In genomic region chr13:112252991-112253620, GRCm38 (mm10) we compare ENCODE assay signal across 13 mouse cellular contexts. TPM values are rescaled to one million over a fixed set of nuclear protein-coding genes. Genes with fewer than 3 reads are reported as not detected.
DNase-seq lines count a peak whose midpoint lies in the region; ATAC-seq lines count a peak whose summit lies in the region.
"Had no signal": no experiment of that assay in that cellular context is flagged by ENCODE, and none has a peak within 500 bp of the region (broad histone marks: within the 10 kb centered on the region; RNA-seq: fewer than 3 reads in every experiment).

No protein-coding gene starts in this region.

- DNase-seq in kidney, adult 9 months = no peak
- peak; percentile 65 for DNase-seq in embryo, embryonic 9.5 days (ENCODE audit: extremely low spot score)
- peak; percentile 40 to 62 for DNase-seq in heart, postnatal 14 days
- DNase-seq in lung, postnatal 36 days = peak; percentile 5
- no peak for DNase-seq in layer of hippocampus, adult 11-12 months (ENCODE audit: low spot score)
- no peak for DNase-seq in midbrain, embryonic 11.5 days (ENCODE audit: low spot score, missing footprints)
- no peak for DNase-seq in ovary, postnatal 10 days (ENCODE audit: low spot score)
- DNase-seq: cerebellum, adult 8-10 months; forebrain, postnatal 0 days; right cerebral cortex, adult 18-20 months; thymus, adult 2 months had no signal

- H3K9me3 ChIP-seq in kidney, embryonic 14.5 days (ENCODE audit: control insufficient read depth, low read length) = peaks cover 8% of the 10 kb centered on the region; the same call in 1 of the 2 replicates
- H3K9me3 ChIP-seq in midbrain, embryonic 11.5 days (ENCODE audit: control insufficient read depth, low read length) = peaks cover 8% of the 10 kb centered on the region; the same call in 1 of the 2 replicates

- intact Hi-C loops in heart, postnatal 14 days (cut with DNase I) = loop anchor here (10.0 kb wide), 1 partner anchor 318 kb away; no protein-coding TSS in a partner anchor

- no peak overlapping the region for H3K9ac ChIP-seq in kidney, embryonic 14.5 days (ENCODE audit: low read depth, low read length)
- H3K9ac ChIP-seq in midbrain, embryonic 11.5 days (ENCODE audit: low read length) = no peak overlapping the region
- H3K9ac ChIP-seq: forebrain, postnatal 0 days had no signal

- no peak overlapping the region; the same call in 1 of the 2 replicates for H3K4me2 ChIP-seq in kidney, embryonic 14.5 days (replicated peaks; ENCODE audit: low read depth, low read length)
- H3K4me2 ChIP-seq in midbrain, embryonic 11.5 days = no peak overlapping the region

- H3K36me3 ChIP-seq in kidney, embryonic 14.5 days (ENCODE audit: control insufficient read depth, insufficient read depth, low read length) = no peaks in the 10 kb centered on the region
- no peaks in the 10 kb centered on the region for H3K36me3 ChIP-seq in midbrain, embryonic 11.5 days (ENCODE audit: control insufficient read depth, insufficient read depth, low read length)

- H3K4me3 ChIP-seq in kidney, embryonic 14.5 days (ENCODE audit: low read length) = no peak overlapping the region
- no peak overlapping the region for H3K4me3 ChIP-seq in midbrain, embryonic 11.5 days (ENCODE audit: low read depth, low read length)

- peak overlapping the region; percentile 47; the same call in 1 of the 2 replicates for H3K27ac ChIP-seq in kidney, embryonic 14.5 days (ENCODE audit: low read depth, low read length)
- H3K27ac ChIP-seq in midbrain, embryonic 11.5 days (ENCODE audit: low read depth, low read length) = no peak overlapping the region

- no peaks in the 10 kb centered on the region for H3K27me3 ChIP-seq in kidney, embryonic 14.5 days (ENCODE audit: control insufficient read depth, insufficient read depth, low read length)
- H3K27me3 ChIP-seq in midbrain, embryonic 11.5 days (ENCODE audit: control insufficient read depth, insufficient read depth, low read length) = no peaks in the 10 kb centered on the region

- ATAC-seq in kidney, embryonic 14.5 days (ENCODE audit: low FRiP score, low TSS enrichment) = peak; percentile 81
- ATAC-seq in midbrain, embryonic 11.5 days (ENCODE audit: low FRiP score) = no peak
- ATAC-seq: CD4-positive, CD25-positive, alpha-beta regulatory T cell, adult 4 months; forebrain, postnatal 0 days had no signal

- 16% methylated on average over 13 of the region's 13 CpGs for WGBS in kidney, embryonic 14.5 days
- WGBS in midbrain, embryonic 11.5 days = 49% methylated on average over 13 of the region's 13 CpGs

- H3K4me1 ChIP-seq in kidney, embryonic 14.5 days (ENCODE audit: control insufficient read depth, insufficient read depth, low read length) = peaks cover 11% of the 10 kb centered on the region; the same call in 1 of the 2 replicates
- H3K4me1 ChIP-seq in midbrain, embryonic 11.5 days (ENCODE audit: control insufficient read depth, insufficient read depth, low read length) = 0 out of 2 replicates have a peak, but pooled peaks cover 4% of the 10 kb centered on the region

RNA-seq across cellular contexts. Expression of gene Ankrd55, which starts 35.1 kb away (rescaled TPM):
- polyA plus RNA-seq in kidney, embryonic 14.5 days (2014; fragmentation: Nextera tagmentation; extraction: Ambion mirVana) = 0.34 and 0.71 TPM in 2 replicates
- total RNA-seq in heart, postnatal 14 days (2021) = under 1 TPM; 0.19 to 0.29 TPM
- 1.9 and 2.3 TPM in 2 replicates for polyA plus RNA-seq in midbrain, embryonic 11.5 days (2014; fragmentation: Nextera tagmentation; extraction: Ambion mirVana)

Comparison
In these comparisons a context has a peak if more than half of its experiments do, and no peak if none do; other contexts are left out.
1. DNase-seq: peak in embryo, embryonic 9.5 days (single experiment), heart, postnatal 14 days (2 of 2) and lung, postnatal 36 days (single experiment); none in kidney, adult 9 months (single experiment), layer of hippocampus, adult 11-12 months (single experiment), midbrain, embryonic 11.5 days (single experiment) and ovary, postnatal 10 days (single experiment).